Mouse (Mus musculus): ENCODE measurements around the gene Marcksl1.

Marcksl1 gene

DNA sequence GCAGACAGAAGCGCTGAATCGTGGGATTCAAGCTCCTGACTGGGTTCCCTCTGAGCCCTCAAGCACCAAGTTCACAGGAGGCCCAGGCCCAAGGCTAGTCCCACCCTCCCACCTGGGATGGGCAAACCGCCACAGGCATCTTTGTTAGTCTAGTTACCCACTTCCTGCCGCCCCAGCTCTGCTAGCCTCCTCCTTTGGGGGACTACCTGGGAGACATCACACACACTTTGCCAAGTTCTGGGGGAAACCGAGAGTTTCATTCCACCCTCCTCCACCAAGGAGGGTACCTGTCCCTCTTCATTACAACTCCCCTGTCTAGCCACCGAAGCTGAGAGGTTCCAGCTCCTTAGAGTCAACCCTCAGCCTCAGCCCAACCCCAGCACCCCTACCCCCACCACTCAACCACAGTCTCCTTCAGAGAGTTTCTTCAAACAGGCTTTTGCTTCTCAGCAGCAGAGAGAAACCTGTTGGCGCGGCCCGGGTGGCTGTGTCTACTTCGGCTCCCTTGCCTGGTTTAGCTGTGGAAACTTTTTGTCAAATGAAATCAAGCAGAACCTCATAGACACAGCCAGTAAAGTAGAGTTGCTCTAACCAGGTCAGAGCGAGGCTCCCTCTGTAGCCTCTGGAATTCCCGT is 45.1 kb downstream of the Marcksl1 start:
- no peak for DNase-seq

DNA sequence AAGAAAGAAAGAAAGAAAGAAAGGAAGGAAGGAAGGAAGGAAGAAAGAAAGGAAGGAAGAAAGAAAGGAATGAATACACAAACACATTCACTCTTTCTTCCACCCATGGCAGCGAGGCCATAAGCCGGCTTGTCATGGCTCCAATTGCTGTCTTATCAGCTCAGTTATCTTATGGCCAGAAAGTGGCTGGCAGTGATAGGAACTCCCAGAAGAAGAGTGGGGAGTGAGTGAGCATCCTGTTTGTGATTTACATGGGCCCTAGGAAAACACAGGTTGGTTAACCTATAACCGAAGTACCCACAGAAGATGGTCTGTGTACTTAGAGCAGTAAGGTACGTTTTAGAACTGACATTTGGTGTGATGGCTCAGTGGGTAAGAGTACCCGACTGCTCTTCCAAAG is 47.8 kb downstream of the Marcksl1 start:
- no peak for DNase-seq

- no peak for DNase-seq
These were observed 50.3 kb downstream of the Marcksl1 start for GRCm38 (mm10) chr4:129563718-129564117.

DNA sequence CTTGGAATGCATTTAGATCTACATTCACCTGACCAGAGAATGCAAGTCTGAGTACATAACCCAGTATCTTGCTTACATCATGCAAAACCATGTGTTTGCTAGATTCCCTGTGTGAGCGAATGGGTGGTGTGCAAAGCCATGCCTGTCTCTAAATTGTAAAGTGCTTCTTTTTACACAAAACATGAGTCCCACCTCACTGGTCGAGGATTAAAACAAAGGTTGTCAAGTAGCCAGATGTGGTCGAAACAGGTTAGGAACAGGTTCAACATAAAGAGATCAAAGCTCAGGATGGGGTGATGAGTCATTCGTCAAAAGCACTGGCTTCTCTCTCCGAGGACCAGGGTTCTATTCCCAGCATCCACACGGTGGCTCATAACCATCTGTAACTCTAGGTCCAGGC is 51.8 kb downstream of the Marcksl1 start:
- no peak for DNase-seq
